Mouse (Mus musculus): ENCODE results near the gene Ankrd13b. TPM values are rescaled to one million over a fixed set of nuclear protein-coding genes. Genes with fewer than 3 reads are reported as not detected.

The Ankrd13b gene
- total and polyA plus RNA-seq, 3 experiments: 22.6 to 54.0 TPM; not detected in 1

DNA sequence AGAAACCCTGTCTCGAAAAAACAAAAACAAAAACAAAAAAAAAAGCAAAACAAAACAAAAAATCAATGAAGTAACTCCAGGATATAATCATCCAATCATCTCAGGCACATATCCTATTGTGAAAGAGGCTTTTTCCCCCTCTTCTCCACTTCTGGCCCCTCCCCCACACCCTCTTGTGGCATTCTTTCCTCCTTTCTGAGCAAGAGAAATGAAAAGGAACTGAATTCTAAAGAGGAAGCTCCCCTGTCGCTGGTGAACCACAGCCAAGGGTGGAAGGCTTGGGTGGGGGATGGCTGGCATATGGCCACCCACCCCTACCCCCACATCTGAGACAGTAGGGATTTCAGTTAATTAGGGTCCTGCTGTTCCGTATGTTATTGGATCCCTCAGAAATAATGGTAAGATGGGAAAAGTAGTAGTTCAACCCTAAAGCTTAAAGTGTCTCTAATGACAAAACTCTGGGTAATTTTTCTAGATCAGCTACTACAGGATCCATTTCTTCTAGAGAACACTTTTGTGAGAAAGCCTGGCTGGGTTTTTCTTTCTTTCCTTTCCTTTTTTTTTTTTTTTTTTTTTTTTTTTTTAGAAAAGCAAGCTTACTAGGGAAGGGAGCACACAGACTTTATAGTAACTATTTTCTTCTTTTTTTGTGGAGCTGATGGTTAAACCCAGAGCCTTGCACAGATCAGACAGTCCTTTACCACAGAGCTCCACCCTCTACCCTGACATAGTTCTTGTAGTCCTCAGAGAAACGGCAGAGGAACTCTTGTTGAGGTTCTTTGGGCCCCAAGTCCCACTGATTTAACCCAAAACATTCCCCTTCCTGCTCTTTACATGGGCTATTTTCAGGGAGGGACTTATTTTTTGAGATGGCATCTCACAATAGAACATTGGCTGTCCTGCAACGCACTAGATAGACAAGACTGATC is 31.4 kb upstream of the Ankrd13b start (continued):
- TF ChIP-seq CTCF (IDR thresholded peaks at IDR 0.05 in 2 of 3, conservative IDR thresholded peaks at IDR 0.05 in 1 of 3; ENCODE audit: control insufficient read depth in 1 of 3, insufficient read depth in 1 of 3, low read depth in 2 of 3, low read length in 3 of 3, poor library complexity in 1 of 3, severe bottlenecking in 1 of 3) (peak in 1 of 3 experiments; percentile 23; a peak in 2 of 6 replicates), SMC3 (IDR thresholded peaks at IDR 0.05; ENCODE audit: low read depth, low read length) (peak; percentile 27; the same call in 1 of the 2 replicates), ZC3H11A (IDR thresholded peaks at IDR 0.05; ENCODE audit: low read depth, low read length) (no peak), RAD21 (IDR thresholded peaks at IDR 0.05; ENCODE audit: low read depth, low read length) (no peak), MYB (IDR thresholded peaks at IDR 0.05; ENCODE audit: low read depth, low read length) (no peak)

DNA sequence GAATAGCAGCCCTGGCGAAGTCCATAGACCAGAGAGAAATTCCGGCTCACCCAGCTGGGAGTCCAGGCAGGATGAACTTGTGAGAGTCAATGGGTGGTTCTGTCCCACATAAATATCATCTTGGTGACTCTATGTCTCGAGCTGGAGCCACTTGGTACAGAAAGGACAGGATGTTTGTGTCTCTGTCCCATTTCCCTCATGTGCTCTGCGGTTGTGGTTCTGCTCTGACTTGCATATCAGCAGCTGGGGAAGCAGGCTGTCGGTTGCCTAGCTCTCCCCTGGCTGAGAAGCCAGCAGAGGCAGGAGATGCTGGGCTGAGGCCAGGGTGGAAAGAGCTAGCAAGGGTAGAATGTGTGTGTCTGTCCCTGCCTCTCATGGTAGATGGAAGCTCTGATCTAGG is 29.6 kb upstream of the Ankrd13b start, which contains the start of gene Gm10392:
TSS of gene Gm10392 (minus strand) at position 156 of the 400 bp plus-strand sequence.
- peaks cover 0 to 21% of the 10 kb centered on the region in 2 experiments; a peak in 2 of 4 replicates for H3K36me3 ChIP-seq (ENCODE audit: control insufficient read depth in 1 of 2, insufficient read depth in 2 of 2, low read length in 2 of 2)
- H3K4me1 ChIP-seq (ENCODE audit: control insufficient read depth in 1 of 2, insufficient read depth in 2 of 2, low read length in 2 of 2): peaks cover 10 to 25% of the 10 kb centered on the region in 2 experiments
- no peaks in the 10 kb centered on the region for H3K27me3 ChIP-seq (ENCODE audit: control insufficient read depth in 1 of 2, insufficient read depth in 2 of 2, low read length in 2 of 2)
- TF ChIP-seq MXI1 (IDR thresholded peaks at IDR 0.05; ENCODE audit: low read depth, low read length): no peak
- TF ChIP-seq RCOR1 (IDR thresholded peaks at IDR 0.05; ENCODE audit: low read depth, low read length): no peak
- no peak for TF ChIP-seq MAFK (IDR thresholded peaks at IDR 0.05; ENCODE audit: borderline replicate concordance, low read depth, low read length)
- no peak for TF ChIP-seq NRF1 (IDR thresholded peaks at IDR 0.05; ENCODE audit: insufficient read depth, low read depth, low read length, poor library complexity, severe bottlenecking)
- 0 out of 2 replicates have a peak, but pooled peaks have one; percentile 45 for TF ChIP-seq TBP (IDR thresholded peaks at IDR 0.05; ENCODE audit: low read depth, low read length)
- TF ChIP-seq SMC3 (IDR thresholded peaks at IDR 0.05; ENCODE audit: low read depth, low read length): no peak
- 0 out of 2 replicates have a peak, but pooled peaks have one; percentile 25 for TF ChIP-seq ETS1 (IDR thresholded peaks at IDR 0.05; ENCODE audit: low read depth, low read length)
- no peak for TF ChIP-seq ZNF384 (IDR thresholded peaks at IDR 0.05; ENCODE audit: low read depth, low read length)
- no peak for TF ChIP-seq POLR2AphosphoS2 (IDR thresholded peaks at IDR 0.05; ENCODE audit: low read length)
- TF ChIP-seq MAX (IDR thresholded peaks at IDR 0.05; ENCODE audit: low read length): no peak
- TF ChIP-seq UBTF (IDR thresholded peaks at IDR 0.05; ENCODE audit: borderline replicate concordance, insufficient read depth, low read depth, low read length): 0 out of 2 replicates have a peak, but pooled peaks have one; percentile 49
- peak; percentile 56 for DNase-seq (ENCODE audit: low read depth, low spot score)
- H3K9ac ChIP-seq (ENCODE audit: control insufficient read depth, low read depth, low read length, poor library complexity, severe bottlenecking): no peak within 1 kb of the TSS
- no peaks in the 10 kb centered on the region for H3K9me3 ChIP-seq (replicated peaks; ENCODE audit: insufficient read depth, low read length)
- no peaks in the 10 kb centered on the region; the same call in 1 of the 2 replicates for H3K79me2 ChIP-seq (ENCODE audit: control insufficient read depth, insufficient read depth, low read length, poor library complexity)
- no peak within 1 kb of the TSS; the same call in 1 of the 2 replicates for H3K27ac ChIP-seq (ENCODE audit: control insufficient read depth, low read depth, low read length)
- no peak within 1 kb of the TSS for H3K4me3 ChIP-seq (ENCODE audit: control insufficient read depth in 1 of 2, insufficient read depth in 1 of 2, low read depth in 2 of 2, low read length in 2 of 2)
